Mouse (Mus musculus) kidney, postnatal 0 days (tissue): ENCODE data around the gene Aqp11. TPM values are rescaled to one million over a fixed set of nuclear protein-coding genes. Genes with fewer than 3 reads are reported as not detected.
A peak's percentile ranks its signal among the peaks of the same experiment; 100 is the strongest.

Source experiments
- ATAC-seq: fragments of 200-750 bp; cut with Nextera tagmentation; replicated peaks from 2 replicates; pipeline ENCODE4 v1.8.0; 2017; ENCODE audit warnings: low read depth, moderate number of reproducible peaks, moderate TSS enrichment, moderate library complexity; ENCODE audit not compliant: low FRiP score
- DNase-seq: peaks from one replicate; pipeline ENCODE4 v3.0.0-alpha.2; 2016; ENCODE audit warnings: low spot score
- H3K27ac ChIP-seq: fragments of 300-500 bp; sonication (generic); 2 replicates; pipeline ENCODE4 v1.5.1; 2014; ENCODE audit warnings: mild to moderate bottlenecking
- H3K27me3 ChIP-seq: fragments of 300-500 bp; sonication (generic); 2 replicates; pipeline ENCODE4 v1.6.1; 2014; ENCODE audit warnings: low read length, mixed read lengths; ENCODE audit not compliant: insufficient read depth
- H3K36me3 ChIP-seq: fragments of 300-500 bp; sonication (generic); 2 replicates; pipeline ENCODE4 v1.6.1; 2014; ENCODE audit warnings: low read length, mixed read lengths; ENCODE audit not compliant: insufficient read depth
- H3K4me1 ChIP-seq: fragments of 300-500 bp; sonication (generic); replicated peaks from 2 replicates; pipeline ENCODE4 v1.6.1; 2014; ENCODE audit warnings: antibody characterized with exemption, low read length, mixed read lengths; ENCODE audit not compliant: insufficient read depth
- H3K4me2 ChIP-seq: fragments of 300-500 bp; sonication (generic); 2 replicates; pipeline ENCODE4 v1.6.1; 2014; ENCODE audit warnings: mild to moderate bottlenecking, low read length, moderate library complexity, mixed read lengths
- H3K4me3 ChIP-seq: fragments of 300-500 bp; sonication (generic); replicated peaks from 2 replicates; pipeline ENCODE4 v1.5.1; 2014; ENCODE audit warnings: low read depth, low read length
- H3K9ac ChIP-seq: fragments of 300-500 bp; sonication (generic); 2 replicates; pipeline ENCODE4 v1.6.1; 2014; ENCODE audit warnings: low read depth, low read length
- H3K9me3 ChIP-seq: fragments of 300-500 bp; sonication (generic); replicated peaks from 2 replicates; pipeline ENCODE4 v1.6.1; 2016; ENCODE audit warnings: low read length, inconsistent platforms, mixed read lengths
- CTCF ChIP-seq: IDR thresholded peaks from 2 replicates; pipeline ENCODE4 v1.5.1; 2016; ENCODE audit warnings: antibody characterized with exemption, low read depth, mild to moderate bottlenecking, moderate library complexity
- WGBS: fragments of 180-500 bp; shearing (Covaris S2); extraction: QIAGEN DNeasy Blood & Tissue Kit; methylation state at CpG from one replicate; pipeline ENCODE4 v1.1.7; 2014; 5-methylcytosine and 5-hydroxymethylcytosine counted together
- polyA plus RNA-seq: library from polyadenylated mRNA; unstranded; fragments of >200 nt; fragmentation: Nextera tagmentation; extraction: Ambion mirVana; gene quantifications from 2 replicates; pipeline ENCODE4 v1.2.1, GENCODE M21; 2015

Aqp11 gene
- 36.9 and 40.9 TPM in 2 replicates for polyA plus RNA-seq

- DNase-seq (peak; percentile 91), ATAC-seq (peak; percentile 93)
- 0 out of 2 replicates have a peak, but pooled peaks cover 5% of the 10 kb centered on the region for H3K4me1 ChIP-seq
- H3K4me3 ChIP-seq, result peak within 1 kb of the TSS; percentile 55
- WGBS, result under 1% methylated on average over 47 of the region's 64 CpGs
- peak within 1 kb of the TSS; percentile 62 for H3K27ac ChIP-seq
- peak within 1 kb of the TSS; percentile 87 for H3K4me2 ChIP-seq
- H3K27me3 ChIP-seq, result no peaks in the 10 kb centered on the region
- H3K9ac ChIP-seq, result peak within 1 kb of the TSS; percentile 62
- no peaks in the 10 kb centered on the region for H3K36me3 ChIP-seq
- no peak for TF ChIP-seq CTCF
- H3K9me3 ChIP-seq, result no peaks in the 10 kb centered on the region
Measured at GRCm38 (mm10) chr7:97737638-97738456, at the start of gene Aqp11. Gene Aqp11, minus strand, starts transcription at chr7:97738289.

- no peak for TF ChIP-seq CTCF
- Histone ChIP-seq H3K4me2 (no peak overlapping the region), H3K9ac (no peak overlapping the region), H3K4me3 (no peak overlapping the region), H3K9me3 (no peaks in the 10 kb centered on the region), H3K27me3 (no peaks in the 10 kb centered on the region), H3K4me1 (no peaks in the 10 kb centered on the region), H3K36me3 (no peaks in the 10 kb centered on the region), H3K27ac (no peak overlapping the region)
- DNase-seq (no peak), ATAC-seq (no peak)
- 58% methylated on average over 5 of the region's 5 CpGs for WGBS
Measured at GRCm38 (mm10) chr7:97783523-97783922, 45.4 kb upstream of the Aqp11 start.

- Histone ChIP-seq H3K4me2 (no peak overlapping the region), H3K4me1 (no peaks in the 10 kb centered on the region), H3K9ac (no peak overlapping the region), H3K27me3 (no peaks in the 10 kb centered on the region), H3K4me3 (no peak overlapping the region), H3K9me3 (no peaks in the 10 kb centered on the region), H3K36me3 (no peaks in the 10 kb centered on the region), H3K27ac (0 out of 2 replicates have a peak overlapping the region, but pooled peaks have one; percentile 31)
- WGBS, result 60% methylated on average over 8 of the region's 8 CpGs
- DNase-seq, result no peak
- peak; percentile 74 for ATAC-seq
- TF ChIP-seq CTCF, result no peak
Measured at GRCm38 (mm10) chr7:97781496-97781895, 43.4 kb upstream of the Aqp11 start.

- no peak for DNase-seq
- H3K4me1 ChIP-seq, result no peaks in the 10 kb centered on the region
- no peak overlapping the region for H3K4me3 ChIP-seq
- peak overlapping the region; percentile 25; the same call in 1 of the 2 replicates for H3K27ac ChIP-seq
- H3K36me3 ChIP-seq, result no peaks in the 10 kb centered on the region
- peak; percentile 61 for ATAC-seq
- TF ChIP-seq CTCF, result no peak
- WGBS, result 45% methylated on average over 1 of the region's 1 CpGs
- no peak overlapping the region for H3K4me2 ChIP-seq
- H3K9ac ChIP-seq, result no peak overlapping the region
- no peaks in the 10 kb centered on the region for H3K27me3 ChIP-seq
- no peaks in the 10 kb centered on the region for H3K9me3 ChIP-seq
Measured at GRCm38 (mm10) chr7:97780815-97781214, 42.7 kb upstream of the Aqp11 start.

- no peaks in the 10 kb centered on the region for H3K36me3 ChIP-seq
- DNase-seq, result no peak
- ATAC-seq, result 0 out of 2 replicates have a peak, but pooled peaks have one; percentile 25
- no peaks in the 10 kb centered on the region for H3K4me1 ChIP-seq
- no peak for TF ChIP-seq CTCF
- H3K27me3 ChIP-seq, result no peaks in the 10 kb centered on the region
- WGBS, result 80% methylated on average over 1 of the region's 1 CpGs
- no peak overlapping the region for H3K4me3 ChIP-seq
- H3K4me2 ChIP-seq, result no peak overlapping the region
- H3K9me3 ChIP-seq, result no peaks in the 10 kb centered on the region
- H3K27ac ChIP-seq, result peak overlapping the region; percentile 25; the same call in 1 of the 2 replicates
- no peak overlapping the region for H3K9ac ChIP-seq
Measured at GRCm38 (mm10) chr7:97780222-97780621, 42.1 kb upstream of the Aqp11 start.

GRCm38 (mm10) chr7:97777191-97777590 lies 39.1 kb upstream of the Aqp11 start:
- Histone ChIP-seq H3K9ac (no peak overlapping the region), H3K9me3 (no peaks in the 10 kb centered on the region), H3K27me3 (no peaks in the 10 kb centered on the region), H3K36me3 (no peaks in the 10 kb centered on the region), H3K4me1 (no peaks in the 10 kb centered on the region), H3K4me3 (no peak overlapping the region), H3K4me2 (no peak overlapping the region), H3K27ac (no peak overlapping the region)
- ATAC-seq, result no peak
- TF ChIP-seq CTCF, result no peak
- 91% methylated on average over 4 of the region's 4 CpGs for WGBS
- no peak for DNase-seq
